Mouse (Mus musculus) thymus, postnatal 10 days (tissue): ENCODE data around the gene Stx11.
"Not testable (repeated sequence)": the region's sequence is repeated elsewhere in the genome, so short reads cannot be mapped to it uniquely, and the experiment has no call there.

Source experiments
- DNase-seq, 2 experiments: peaks; one replicate each; pipeline ENCODE4 v3.0.0; 2021; ENCODE audit warnings: low spot score in 2 of 2

Gene Stx11

GRCm38 (mm10) chr10:12961546-12961945 lies 2.6 kb downstream of the Stx11 start:
- no peak for DNase-seq

GRCm38 (mm10) chr10:12957271-12957670 lies 6.8 kb downstream of the Stx11 start:
- DNase-seq, result no peak

GRCm38 (mm10) chr10:12955831-12956230 lies 8.3 kb downstream of the Stx11 start:
- no peak for DNase-seq

- DNase-seq, result not testable (repeated sequence)
Measured at GRCm38 (mm10) chr10:12951358-12951757, 12.7 kb downstream of the Stx11 start.

GRCm38 (mm10) chr10:12949299-12949698 lies 14.8 kb downstream of the Stx11 start:
- DNase-seq, result no peak

- no peak for DNase-seq
Measured at GRCm38 (mm10) chr10:12947606-12948005, 16.5 kb downstream of the Stx11 start.

GRCm38 (mm10) chr10:12941018-12941761 lies 22.9 kb downstream of the Stx11 start:
- no peak for DNase-seq

- DNase-seq, result no peak
Measured at GRCm38 (mm10) chr10:12938763-12939162, 25.3 kb downstream of the Stx11 start.

GRCm38 (mm10) chr10:12936079-12936478 lies 28.0 kb downstream of the Stx11 start:
- DNase-seq, result no peak

- no peak for DNase-seq
Measured at GRCm38 (mm10) chr10:12935575-12935974, 28.5 kb downstream of the Stx11 start.

GRCm38 (mm10) chr10:12931492-12932400 lies 32.4 kb downstream of the Stx11 start:
- DNase-seq, result no peak

GRCm38 (mm10) chr10:12930351-12930905 lies 33.7 kb downstream of the Stx11 start:
- no peak for DNase-seq

- no peak for DNase-seq
Measured at GRCm38 (mm10) chr10:12929857-12930174, 34.3 kb downstream of the Stx11 start.

GRCm38 (mm10) chr10:12929149-12929856 lies 34.8 kb downstream of the Stx11 start:
- DNase-seq, result no peak

GRCm38 (mm10) chr10:12928193-12928592 lies 35.9 kb downstream of the Stx11 start:
- no peak for DNase-seq

GRCm38 (mm10) chr10:12922574-12923353 lies 41.3 kb downstream of the Stx11 start:
- DNase-seq, result peak; percentile 80 to 91

GRCm38 (mm10) chr10:12922077-12922573 lies 42.0 kb downstream of the Stx11 start:
- DNase-seq, result no peak

- peak; percentile 21 to 23 for DNase-seq
Measured at GRCm38 (mm10) chr10:12921551-12922040, 42.5 kb downstream of the Stx11 start.

- no peak for DNase-seq
Measured at GRCm38 (mm10) chr10:12919287-12919686, 44.8 kb downstream of the Stx11 start.

GRCm38 (mm10) chr10:12917626-12918025 lies 46.5 kb downstream of the Stx11 start:
- DNase-seq, result no peak

- no peak for DNase-seq
Measured at GRCm38 (mm10) chr10:12916376-12916775, 47.7 kb downstream of the Stx11 start.
